Mouse (Mus musculus): ENCODE measurements around the gene Pax4.

Gene Pax4

GRCm38 (mm10) chr6:28447937-28448336 is 1.2 kb downstream of the Pax4 start:
- no peak for DNase-seq (ENCODE audit: low spot score in 2 of 2)

DNA sequence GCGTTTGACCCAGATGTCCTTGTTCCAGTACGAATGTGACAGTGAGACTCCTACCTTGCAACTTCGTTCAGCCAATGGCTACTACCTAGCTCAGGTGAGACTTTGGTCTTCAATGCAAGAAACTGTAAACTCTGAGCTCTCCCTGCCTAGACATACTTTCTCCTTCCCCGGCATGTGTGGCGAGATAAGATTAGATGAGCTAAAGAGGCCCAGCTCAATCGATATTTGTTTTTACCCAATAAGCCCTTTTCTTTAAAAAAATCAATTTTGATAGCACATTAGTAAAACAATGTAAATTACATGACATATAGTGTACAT is 17.7 kb downstream of the Pax4 start:
- DNase-seq (ENCODE audit: low spot score in 2 of 2), result no peak

- no peak for DNase-seq (ENCODE audit: low spot score in 2 of 2)
Measured at GRCm38 (mm10) chr6:28430795-28431537, 18.2 kb downstream of the Pax4 start.

DNA sequence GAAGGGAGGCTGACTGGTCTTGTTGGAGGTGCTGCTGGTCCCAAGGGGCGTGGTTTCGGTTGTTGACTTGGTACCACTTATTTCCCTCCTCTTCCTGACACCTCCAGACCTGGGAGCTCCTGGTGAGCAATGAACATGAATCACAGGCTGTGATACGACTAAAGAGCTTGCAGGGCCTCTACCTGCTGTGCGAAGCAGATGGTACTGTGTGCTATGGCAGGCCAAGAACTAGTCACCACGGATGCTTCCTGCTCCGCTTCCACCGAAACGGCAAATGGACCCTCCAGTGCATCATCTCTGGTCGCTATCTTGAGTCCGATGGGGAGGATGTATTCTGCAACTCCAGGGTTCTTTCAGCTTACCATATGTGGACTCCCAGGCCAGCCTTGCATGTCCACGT is 19.3 kb downstream of the Pax4 start:
- DNase-seq (ENCODE audit: low spot score in 2 of 2), result no peak

GRCm38 (mm10) chr6:28428290-28428689 is 20.9 kb downstream of the Pax4 start, which contains the start of gene Gcc1:
Gcc1 (minus strand) TSS chr6:28428390.
- DNase-seq (ENCODE audit: low spot score in 2 of 2), result no peak

GRCm38 (mm10) chr6:28427096-28427839 is 21.9 kb downstream of the Pax4 start, which contains the start of gene Fscn3:
Fscn3 (plus strand) TSS chr6:28427789.
- DNase-seq (ENCODE audit: low spot score in 2 of 2), result no peak

DNA sequence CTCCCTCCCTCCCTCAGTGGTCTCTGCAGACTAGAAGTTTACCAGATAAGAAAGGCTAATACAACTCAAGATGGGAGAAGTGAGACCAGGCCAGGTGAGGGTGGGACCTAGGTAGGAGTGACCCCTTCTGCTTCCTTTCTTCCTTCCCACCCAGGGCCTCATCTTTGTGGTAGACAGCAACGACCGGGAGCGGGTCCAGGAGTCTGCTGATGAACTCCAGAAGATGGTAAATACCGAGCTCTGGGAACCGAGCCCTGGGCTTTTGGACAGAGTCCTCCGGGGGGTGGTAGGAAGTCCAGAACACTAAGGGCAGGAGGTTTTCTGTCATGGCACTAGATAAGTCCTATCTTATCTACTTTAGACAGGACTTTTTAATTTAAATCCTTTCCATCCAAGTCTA is 24.1 kb downstream of the Pax4 start:
- DNase-seq (ENCODE audit: low spot score in 2 of 2), result no peak

DNA sequence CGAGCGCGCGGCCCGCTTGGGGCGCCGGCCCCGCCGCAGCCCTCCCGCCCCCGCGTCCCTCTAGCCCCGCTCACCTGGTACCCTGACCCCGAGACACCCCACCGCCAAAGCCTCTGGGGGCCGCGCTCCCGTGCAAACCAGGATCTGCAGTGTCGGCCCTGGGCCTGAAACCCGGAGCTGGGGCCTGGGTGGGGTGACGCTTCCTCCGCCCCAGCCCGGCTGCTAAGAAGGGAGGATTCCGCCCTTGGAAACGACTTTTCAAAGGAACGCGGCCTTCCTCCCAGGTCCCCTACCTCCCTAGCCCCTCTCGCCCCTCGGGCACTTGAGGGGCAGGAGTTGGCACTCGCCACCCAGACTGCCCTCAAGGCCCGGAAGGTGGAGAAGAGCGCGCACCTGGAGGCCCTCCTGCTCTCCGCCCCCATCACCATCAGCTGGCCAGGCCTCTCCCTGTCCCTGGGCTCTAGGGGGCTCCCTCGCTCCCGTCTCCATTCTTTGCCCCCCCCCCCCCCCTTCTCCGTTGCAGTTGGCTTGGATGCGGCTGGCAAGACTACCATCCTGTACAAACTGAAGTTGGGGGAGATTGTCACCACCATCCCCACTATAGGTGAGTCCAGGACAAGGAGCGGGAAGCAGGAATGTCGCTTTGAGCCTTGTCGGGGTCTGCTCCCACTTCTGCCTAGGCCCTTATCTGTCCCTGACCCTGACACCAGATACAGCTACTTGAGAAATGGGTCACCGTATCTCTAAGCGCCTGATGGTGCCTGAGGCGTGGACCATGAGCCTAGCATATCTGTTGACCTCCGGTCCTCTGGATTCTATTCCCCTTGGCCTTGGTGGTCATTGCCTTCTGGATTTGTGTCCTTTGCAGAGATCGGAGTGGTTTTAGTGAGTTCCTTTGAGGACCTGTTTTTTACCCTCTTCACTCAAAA is 25.1 kb downstream of the Pax4 start:
- DNase-seq (ENCODE audit: low spot score in 2 of 2), result peak; percentile 30 to 50

GRCm38 (mm10) chr6:28423313-28423712 is 25.8 kb downstream of the Pax4 start, which contains the start of gene Arf5:
Arf5 (plus strand) TSS chr6:28423560.
- peak; percentile 88 to 93 for DNase-seq (ENCODE audit: low spot score in 2 of 2)

DNA sequence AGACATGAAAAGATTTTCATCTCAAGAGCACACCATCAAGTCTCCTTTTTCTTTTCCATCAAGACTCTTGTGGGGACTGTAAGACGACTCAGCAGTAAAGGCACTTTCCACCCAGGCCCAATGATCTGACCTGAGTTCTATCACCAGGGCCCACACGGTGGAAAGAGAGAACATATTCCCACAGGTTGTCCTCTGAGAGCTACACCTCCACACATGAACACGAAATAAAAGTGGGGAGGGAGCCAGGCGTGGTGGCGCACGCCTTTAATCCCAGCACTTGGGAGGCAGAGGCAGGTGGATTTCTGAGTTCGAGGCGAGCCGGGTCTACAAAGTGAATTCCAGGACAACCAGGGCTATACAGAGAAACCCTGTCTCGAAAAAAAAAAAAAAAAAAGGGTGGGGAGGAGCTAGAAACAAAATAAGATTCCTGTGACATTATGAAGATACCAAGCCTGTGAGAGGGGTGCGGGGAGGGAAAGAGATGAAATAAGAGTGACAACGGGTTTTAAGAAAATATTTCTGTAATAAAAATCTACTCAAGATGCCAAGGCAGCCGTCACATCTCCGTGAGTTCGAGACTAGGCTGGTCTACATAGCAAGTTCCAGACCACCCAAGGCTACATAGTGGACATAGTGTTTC is 26.4 kb downstream of the Pax4 start:
- no peak for DNase-seq (ENCODE audit: low spot score in 2 of 2)

DNA sequence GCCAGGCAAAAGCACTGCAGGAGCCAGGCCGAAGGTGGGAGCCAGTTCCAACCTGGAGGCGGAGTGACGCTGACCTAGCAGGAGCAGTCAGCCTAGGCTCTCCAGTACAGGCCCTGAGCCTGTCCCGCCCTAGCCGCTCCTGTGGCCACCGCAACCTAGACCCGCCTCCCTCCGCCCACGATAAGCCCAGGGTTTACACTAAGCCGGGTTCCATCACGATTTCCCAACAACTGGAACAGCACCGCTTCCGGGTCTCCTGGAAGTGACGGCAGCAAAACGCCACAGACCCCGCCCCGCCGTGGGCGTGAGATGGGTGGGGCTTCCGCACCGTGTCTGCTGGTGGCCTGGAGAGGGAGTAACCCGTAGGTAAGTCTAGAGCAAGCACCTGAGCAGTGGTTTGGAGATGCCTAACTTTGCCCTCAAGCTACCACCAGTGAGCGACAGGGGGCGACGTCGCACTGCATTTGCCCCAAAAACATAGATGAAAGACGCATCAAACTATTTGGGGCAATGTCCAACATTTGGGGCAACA is 27.6 kb downstream of the Pax4 start:
- peak; percentile 90 to 93 for DNase-seq (ENCODE audit: low spot score in 2 of 2)

- no peak for DNase-seq (ENCODE audit: low spot score in 2 of 2)
Measured at GRCm38 (mm10) chr6:28420865-28421264, 28.3 kb downstream of the Pax4 start.

DNA sequence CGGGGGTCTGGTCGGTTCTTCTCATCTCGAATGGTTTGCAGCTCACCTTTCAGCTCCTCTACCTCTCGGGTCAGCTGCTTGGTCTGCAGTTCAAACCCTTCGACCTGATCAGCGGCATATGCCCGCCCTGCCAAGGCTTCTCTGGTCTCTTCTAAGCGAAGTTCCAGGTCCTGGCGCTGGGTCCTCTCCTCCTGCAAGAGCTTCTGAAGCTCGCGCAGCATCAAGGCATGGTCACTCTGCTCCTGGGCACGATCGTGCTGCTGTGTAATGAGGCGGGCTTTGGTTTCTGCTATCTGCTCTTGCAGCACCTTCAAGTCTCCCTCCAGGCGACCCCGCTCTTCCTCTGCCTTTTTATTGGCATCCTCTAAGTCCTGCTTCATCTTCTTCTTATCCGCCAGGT is 28.8 kb downstream of the Pax4 start:
- DNase-seq (ENCODE audit: low spot score in 2 of 2), result no peak

GRCm38 (mm10) chr6:28419673-28420072 is 29.5 kb downstream of the Pax4 start:
- no peak for DNase-seq (ENCODE audit: low spot score in 2 of 2)

DNA sequence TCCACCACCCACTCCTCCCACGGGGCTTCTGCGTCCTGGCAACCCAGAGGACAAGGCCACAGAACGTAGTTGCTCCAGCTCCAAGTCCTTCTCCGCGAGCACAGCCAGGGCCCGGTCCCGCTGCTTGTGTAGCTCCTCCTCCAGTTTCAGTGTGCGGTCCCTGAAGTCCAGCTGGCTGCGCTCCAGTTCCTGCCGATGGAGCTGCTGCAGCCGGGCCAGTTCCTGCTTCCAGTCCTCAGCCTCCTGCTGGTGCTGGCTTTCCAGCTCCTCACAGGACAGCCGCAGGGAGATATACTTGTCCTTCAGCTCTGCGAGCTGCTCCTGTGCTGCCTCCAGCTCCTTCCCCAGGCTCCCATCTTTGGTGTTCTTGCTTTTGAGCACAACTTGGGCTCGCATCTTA is 30.7 kb downstream of the Pax4 start:
- DNase-seq (ENCODE audit: low spot score in 2 of 2), result peak in 1 of 2 experiments; percentile 65

DNA sequence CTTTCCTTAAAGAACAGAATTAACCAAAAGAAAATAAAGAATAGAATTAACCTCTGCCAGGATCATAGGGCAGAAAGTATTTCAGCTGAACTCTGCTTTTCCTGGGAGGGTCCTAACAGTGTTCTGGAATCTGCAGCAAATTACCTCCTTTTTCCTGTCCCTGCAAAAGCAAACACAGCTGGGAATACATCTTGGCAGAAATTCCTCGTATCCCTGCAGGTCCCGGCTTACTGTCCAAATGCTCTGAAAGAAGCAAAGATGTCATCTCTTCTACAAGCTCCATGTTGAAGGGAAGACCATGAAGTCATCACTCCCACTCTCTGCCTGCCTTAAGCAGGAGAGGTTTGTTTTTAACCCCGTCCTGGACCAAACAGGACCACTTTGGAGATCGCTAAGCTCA is 32.2 kb downstream of the Pax4 start:
- no peak for DNase-seq (ENCODE audit: low spot score in 2 of 2)

DNA sequence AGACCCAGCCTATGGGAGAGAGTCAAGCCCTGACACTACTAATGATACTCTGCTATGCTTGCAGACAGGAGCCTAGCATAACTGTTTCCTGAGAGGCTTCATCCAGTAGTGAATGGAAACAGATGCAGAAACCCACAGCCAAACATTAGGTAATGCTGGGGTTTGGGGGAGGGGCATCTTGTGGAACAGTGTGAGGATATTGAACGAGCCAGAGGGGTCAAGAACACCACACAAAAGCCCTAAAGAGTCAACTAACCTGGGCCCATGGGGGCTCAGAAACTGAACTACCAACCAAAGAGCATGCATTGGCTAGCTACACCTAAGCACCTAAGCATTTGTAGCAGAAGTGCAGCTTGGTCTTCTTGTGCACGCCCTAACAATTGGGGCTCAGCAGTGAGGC is 37.9 kb downstream of the Pax4 start:
- no peak for DNase-seq (ENCODE audit: low spot score in 2 of 2)

DNA sequence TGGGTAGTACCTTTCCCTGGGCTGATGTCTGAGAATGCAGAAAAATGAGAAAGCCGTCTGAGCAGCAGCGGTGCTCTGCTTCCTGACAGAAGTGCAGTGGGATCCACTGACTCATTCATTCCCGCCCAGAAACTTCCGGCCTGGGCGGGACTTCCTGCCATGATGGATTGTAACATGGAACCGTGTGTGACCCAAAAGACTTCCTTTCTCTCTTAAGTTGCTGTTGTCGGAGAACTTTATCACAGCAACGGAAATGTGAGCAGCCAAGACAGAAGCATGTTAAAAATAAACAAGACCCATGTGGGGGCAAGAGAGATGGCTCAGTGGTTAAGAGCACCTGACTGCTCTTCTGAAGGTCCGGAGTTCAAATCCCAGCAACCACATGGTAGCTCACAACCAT is 39.1 kb downstream of the Pax4 start:
- no peak for DNase-seq (ENCODE audit: low spot score in 2 of 2)

DNA sequence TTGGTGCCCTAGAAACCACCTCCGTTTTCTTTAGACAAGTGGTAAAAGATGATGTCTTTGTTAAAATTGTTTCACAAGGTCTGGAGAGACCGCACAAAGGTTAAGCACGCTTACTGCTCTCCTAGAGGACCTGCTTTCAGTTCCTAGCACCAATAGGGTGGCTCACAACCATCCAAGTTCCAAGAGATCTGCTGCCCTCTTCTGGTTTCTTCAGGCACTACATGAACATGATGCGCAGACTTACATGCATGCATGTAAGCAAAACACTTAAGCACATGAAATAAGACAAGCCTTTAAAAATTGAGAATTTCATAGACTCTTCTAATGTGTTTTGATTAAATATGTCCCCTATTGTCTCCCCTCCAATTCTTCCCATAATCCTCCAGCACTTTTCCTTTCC is 49.4 kb downstream of the Pax4 start:
- no peak for DNase-seq (ENCODE audit: low spot score in 2 of 2)

GRCm38 (mm10) chr6:28398726-28399125 is 50.4 kb downstream of the Pax4 start:
- no peak for DNase-seq (ENCODE audit: low spot score in 2 of 2)

DNA sequence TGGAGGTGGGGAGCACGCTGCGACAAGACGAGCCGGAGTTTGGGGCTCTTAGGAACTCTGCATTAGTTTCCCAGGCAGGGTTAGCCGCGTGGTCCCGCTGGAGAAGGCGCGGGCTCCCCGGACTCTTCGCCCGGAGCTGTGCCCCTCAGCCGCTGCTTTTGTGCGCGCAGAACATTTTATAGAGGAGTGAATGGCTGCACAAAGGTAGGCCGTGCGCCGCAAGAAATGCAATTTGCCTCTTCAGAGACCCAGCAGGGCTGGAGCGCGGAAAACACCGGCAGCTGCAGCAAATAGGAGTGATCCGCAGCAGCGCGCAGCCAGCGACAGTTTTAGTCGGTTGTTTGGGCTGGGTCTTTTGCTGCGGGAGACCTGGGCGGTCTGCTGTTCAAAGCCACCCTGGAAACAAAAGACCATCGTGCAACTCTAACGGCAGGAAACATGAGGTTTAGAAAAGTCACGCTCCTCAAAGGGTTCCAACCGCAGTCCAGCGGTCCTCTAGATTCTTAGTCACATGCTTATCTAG is 51.4 kb downstream of the Pax4 start, which contains the start of gene Zfp800:
Zfp800 (minus strand) TSS at position 325 of the 523 bp plus-strand sequence.
- no peak for DNase-seq (ENCODE audit: low spot score in 2 of 2)
